Mouse (Mus musculus) retina, embryonic 14.5 days (tissue): ENCODE measurements around the gene Pitpnm3.

Source experiments
- DNase-seq: peaks from one replicate; pipeline ENCODE4 v3.0.0-alpha.2; 2015; ENCODE audit warnings: low spot score

Gene Pitpnm3

GRCm38 (mm10) chr11:72050895-72051858, 84.4 kb downstream of the Pitpnm3 start:
- peak; percentile 62 for DNase-seq

GRCm38 (mm10) chr11:72050168-72050894, 85.2 kb downstream of the Pitpnm3 start:
- no peak for DNase-seq

- no peak for DNase-seq
These were observed 86.3 kb downstream of the Pitpnm3 start for GRCm38 (mm10) chr11:72049171-72049759.

GRCm38 (mm10) chr11:72048730-72049129, 86.8 kb downstream of the Pitpnm3 start:
- DNase-seq, result no peak

DNA sequence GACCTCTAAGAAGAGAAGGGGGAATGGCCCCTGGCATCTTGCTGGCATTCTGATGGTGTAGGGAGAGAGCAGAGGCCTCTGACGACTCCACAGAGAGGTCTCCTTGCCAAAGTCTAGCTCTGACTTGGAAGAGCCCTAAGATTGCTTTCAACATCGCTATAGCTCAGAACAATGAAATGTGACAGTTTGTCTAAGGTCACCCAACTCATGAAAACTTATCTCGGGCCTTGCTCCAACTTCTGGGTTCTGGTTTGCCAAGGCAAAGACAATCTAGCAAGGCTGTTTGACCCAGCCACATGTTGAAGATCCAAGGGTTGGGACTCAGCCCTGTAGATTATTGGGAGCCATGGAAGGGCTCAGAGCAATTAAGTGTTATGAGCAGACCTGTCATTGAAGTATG, 91.3 kb downstream of the Pitpnm3 start:
- DNase-seq, result no peak

GRCm38 (mm10) chr11:72042631-72043030, 92.9 kb downstream of the Pitpnm3 start:
- peak; percentile 31 for DNase-seq

DNA sequence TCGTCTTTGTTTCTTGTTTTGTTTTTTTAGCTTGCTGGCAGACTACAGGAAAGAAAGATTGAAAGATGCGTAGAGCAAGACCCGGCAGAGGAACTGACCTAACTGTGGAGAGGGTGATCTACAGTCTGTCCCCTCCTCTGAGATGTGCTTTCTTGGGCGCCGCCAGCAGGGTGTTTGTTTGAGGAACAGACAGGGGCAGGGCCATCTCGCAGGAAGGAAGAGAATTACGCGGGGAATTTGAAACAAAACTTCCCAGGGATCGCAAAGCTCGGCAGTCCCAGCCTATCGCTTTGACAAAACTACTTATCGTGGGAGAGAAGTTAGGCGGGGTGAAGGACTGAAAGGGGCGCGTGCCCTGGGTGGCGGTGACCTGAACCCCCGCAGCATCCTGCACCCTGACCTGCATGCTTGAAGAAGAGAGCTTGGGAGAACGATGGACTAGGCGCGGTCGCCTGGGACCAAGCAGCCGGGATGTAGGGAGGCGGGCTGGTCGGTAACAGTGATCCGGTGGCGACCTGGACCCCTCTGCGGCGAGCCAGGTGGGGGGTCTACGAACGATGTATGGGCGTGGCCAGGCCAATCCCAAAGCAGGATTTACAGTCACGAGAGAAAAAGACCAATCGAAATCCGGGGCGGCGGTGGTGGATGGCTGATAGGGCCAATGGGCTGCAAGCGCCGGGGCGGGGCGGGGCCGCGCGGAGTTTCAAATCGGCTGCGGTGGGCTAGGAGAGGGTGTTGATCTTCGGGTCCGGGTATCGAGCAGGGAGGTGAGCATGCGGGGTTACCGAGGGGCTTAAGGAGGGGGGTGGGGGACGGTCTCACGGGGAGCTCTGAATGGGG, 93.6 kb downstream of the Pitpnm3 start, which contains the start of gene Pimreg:
Gene Pimreg, plus strand, starts transcription at position 265 of the 840 bp plus-strand sequence.
- peak; percentile 96 for DNase-seq

DNA sequence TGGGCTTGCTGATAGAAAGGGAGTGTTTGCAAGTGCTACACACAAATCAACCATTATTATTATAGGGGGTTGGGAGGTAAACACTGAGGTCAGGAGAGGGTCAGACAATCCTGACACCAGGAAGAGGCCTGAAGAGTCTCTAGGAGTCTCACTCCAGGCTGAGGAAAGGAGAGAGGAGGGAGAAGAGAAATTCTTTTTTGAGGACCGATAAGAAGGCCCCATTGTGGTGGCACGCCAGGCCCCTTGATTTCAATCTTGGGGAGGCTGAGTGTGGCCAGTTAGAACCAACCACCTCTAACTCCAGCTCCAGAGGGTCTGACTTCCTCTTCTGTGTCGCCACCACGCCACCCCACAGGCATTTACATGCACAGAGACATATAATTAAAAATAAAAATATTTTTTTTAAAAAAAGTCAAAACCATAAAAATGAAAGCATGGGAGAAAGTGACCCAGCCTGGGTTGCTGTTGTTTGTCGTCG, 94.2 kb downstream of the Pitpnm3 start:
- no peak for DNase-seq

DNA sequence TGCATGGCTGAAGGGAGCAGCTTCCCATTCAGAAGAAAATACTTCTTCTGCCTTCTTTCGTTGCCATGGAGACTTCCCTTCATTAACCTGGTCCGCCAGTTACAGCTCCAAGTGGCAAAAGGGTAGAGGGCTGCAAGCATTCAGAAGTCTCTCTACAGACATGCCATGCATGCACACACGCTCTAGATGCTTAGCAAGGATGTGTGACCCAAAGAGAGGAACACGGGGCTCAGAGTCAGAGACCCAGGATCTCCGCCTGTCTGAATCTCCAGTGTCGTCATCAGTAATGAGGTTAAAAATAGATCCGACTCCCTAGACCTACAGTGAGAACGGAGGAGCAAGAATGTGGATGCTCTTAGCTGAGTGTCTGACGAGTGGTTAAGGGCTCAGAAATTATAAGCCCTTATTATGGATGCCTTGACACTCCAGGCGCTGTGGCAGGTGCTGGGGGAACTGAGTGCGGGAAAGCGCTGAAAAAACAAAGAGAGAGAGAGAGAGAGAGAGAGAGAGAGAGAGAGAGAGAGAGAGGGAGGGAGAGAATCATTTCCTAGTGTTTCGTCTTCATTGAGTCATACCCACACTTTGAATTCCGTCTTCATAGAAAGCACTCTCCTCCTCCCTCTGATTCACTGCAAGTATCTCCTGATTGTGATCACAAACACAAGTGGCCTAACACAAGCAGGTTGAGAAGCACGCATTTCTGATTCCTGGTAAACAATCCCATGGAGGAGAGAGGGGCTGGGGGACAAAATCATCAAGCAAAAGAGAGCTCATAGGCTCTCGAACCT, 95.8 kb downstream of the Pitpnm3 start:
- no peak for DNase-seq

- DNase-seq, result peak; percentile 95
These were observed 97.6 kb downstream of the Pitpnm3 start for GRCm38 (mm10) chr11:72037996-72038395.

- no peak for DNase-seq
These were observed 98.2 kb downstream of the Pitpnm3 start, which contains the start of gene Aipl1 for GRCm38 (mm10) chr11:72037409-72037808. Gene Aipl1, minus strand, starts transcription at chr11:72037509.

DNA sequence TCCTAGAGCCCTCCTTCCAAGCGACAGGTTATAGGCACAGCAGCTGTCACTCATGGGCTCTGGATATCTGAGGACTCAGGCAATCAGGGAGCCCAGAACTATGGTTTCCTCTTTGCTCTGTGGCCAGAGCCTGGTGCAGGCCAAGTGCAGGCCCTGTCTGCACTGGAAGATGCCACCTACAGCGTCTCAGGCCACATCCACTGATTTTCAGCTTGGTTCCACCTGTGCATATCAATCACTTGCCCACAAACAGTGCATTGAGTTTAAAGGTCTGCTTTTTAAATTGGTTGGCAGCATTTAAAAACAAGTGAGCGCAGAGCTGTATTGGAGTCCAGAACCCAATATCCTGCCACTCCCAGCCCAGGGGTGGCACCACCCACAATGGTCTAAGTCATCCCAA, 103.0 kb downstream of the Pitpnm3 start:
- DNase-seq, result no peak

GRCm38 (mm10) chr11:72032091-72032490, 103.5 kb downstream of the Pitpnm3 start:
- DNase-seq, result no peak

- no peak for DNase-seq
These were observed 104.2 kb downstream of the Pitpnm3 start for GRCm38 (mm10) chr11:72031353-72031752.

GRCm38 (mm10) chr11:72029143-72029542, 106.4 kb downstream of the Pitpnm3 start:
- DNase-seq, result peak; percentile 70

GRCm38 (mm10) chr11:72027836-72028235, 107.7 kb downstream of the Pitpnm3 start:
- DNase-seq, result no peak

- no peak for DNase-seq
These were observed 109.1 kb downstream of the Pitpnm3 start for GRCm38 (mm10) chr11:72026516-72026915.

DNA sequence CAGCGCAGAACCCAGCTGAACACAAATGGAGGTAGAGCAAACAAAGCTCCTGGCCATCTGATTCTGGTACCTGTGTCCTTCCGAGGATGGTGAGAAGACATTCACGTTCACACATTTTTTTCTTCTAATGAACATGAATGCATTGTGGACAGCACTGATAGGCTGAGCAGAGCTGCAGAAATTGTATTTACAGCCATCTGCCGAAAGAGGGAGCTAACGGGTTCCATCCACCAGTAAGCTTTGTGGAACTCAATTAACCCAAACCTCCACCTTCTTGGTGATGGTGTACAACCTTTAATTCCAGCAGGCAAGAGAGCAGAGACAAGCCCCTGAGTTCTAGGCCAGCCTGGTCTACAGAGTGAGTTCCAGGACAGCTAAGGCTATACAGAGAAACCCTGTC, 109.7 kb downstream of the Pitpnm3 start:
- peak; percentile 76 for DNase-seq

DNA sequence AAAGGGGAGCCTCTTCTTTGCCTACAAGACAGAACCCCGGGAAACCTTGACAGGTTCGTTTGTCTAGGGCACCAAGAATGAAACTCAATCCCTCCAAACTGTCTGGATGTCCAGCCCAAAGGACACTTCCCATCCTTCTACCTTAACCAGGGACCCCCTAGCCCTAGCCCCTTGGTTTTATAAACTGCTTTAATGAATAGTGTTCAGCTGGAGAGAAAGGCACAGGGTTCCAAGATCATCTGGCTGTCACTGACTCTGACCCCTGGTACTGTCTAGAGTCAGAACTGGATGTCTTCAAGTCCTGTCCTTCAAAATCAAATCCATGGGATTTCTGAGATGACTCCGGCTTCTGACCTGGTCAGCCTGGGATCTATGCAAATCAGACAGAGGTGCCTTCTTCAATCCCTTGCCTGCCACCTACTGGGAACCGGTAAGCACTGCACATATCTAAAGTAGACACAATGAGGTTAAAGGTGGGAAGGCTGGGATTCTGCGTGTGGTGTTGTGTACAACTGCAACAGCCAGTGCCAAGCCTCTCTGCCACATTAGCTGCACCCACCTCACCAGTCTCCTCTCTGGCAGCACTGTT, 111.3 kb downstream of the Pitpnm3 start:
- DNase-seq, result peak; percentile 81

- DNase-seq, result peak; percentile 47
These were observed 112.0 kb downstream of the Pitpnm3 start for GRCm38 (mm10) chr11:72023581-72023980.
